Mouse (Mus musculus) forebrain, postnatal 0 days (tissue): ENCODE results near the gene Itgb3bp. TPM values are rescaled to one million over a fixed set of nuclear protein-coding genes. Genes with fewer than 3 reads are reported as not detected.

Source experiments
- ATAC-seq: fragments of 200-750 bp; cut with Nextera tagmentation; 2 replicates; pipeline ENCODE4 v1.8.0; 2017; ENCODE audit warnings: mild to moderate bottlenecking, moderate library complexity
- DNase-seq: peaks from one replicate; pipeline ENCODE4 v3.0.0-alpha.2; 2015
- H3K27ac ChIP-seq: fragments of 300-500 bp; sonication (generic); 2 replicates; pipeline ENCODE4 v1.5.1; 2014; ENCODE audit warnings: low read depth, mild to moderate bottlenecking, antibody characterized with exemption, low read length, moderate library complexity, mixed read lengths
- H3K27me3 ChIP-seq: fragments of 300-500 bp; sonication (generic); 2 replicates; pipeline ENCODE4 v1.6.1; 2014; ENCODE audit warnings: mild to moderate bottlenecking, low read length, mixed read lengths; ENCODE audit not compliant: insufficient read depth
- H3K36me3 ChIP-seq: fragments of 300-500 bp; sonication (generic); 2 replicates; pipeline ENCODE4 v1.6.1; 2014; ENCODE audit warnings: mild to moderate bottlenecking, moderate library complexity; ENCODE audit not compliant: insufficient read depth
- H3K4me1 ChIP-seq: fragments of 300-500 bp; sonication (generic); 2 replicates; pipeline ENCODE4 v1.6.1; 2014; ENCODE audit warnings: antibody characterized with exemption; ENCODE audit not compliant: insufficient read depth
- H3K4me2 ChIP-seq: fragments of 300-500 bp; sonication (generic); 2 replicates; pipeline ENCODE4 v1.6.1; 2014; ENCODE audit warnings: low read depth, mild to moderate bottlenecking, moderate library complexity
- H3K4me3 ChIP-seq: fragments of 300-500 bp; sonication (generic); 2 replicates; pipeline ENCODE4 v1.5.1; 2014; ENCODE audit warnings: low read depth, low read length, mixed read lengths
- H3K9ac ChIP-seq: fragments of 300-500 bp; sonication (generic); 2 replicates; pipeline ENCODE4 v1.6.1; 2014; ENCODE audit warnings: mild to moderate bottlenecking
- H3K9me3 ChIP-seq: fragments of 300-500 bp; sonication (generic); 2 replicates; pipeline ENCODE4 v1.6.1; 2016; ENCODE audit warnings: low read length
- CTCF ChIP-seq: sonication (generic); IDR thresholded peaks from 2 replicates; pipeline ENCODE4 v1.5.1; 2016; ENCODE audit warnings: antibody characterized with exemption, control low read depth, low read depth
- WGBS: fragments of 180-500 bp; shearing (Covaris S2); extraction: QIAGEN DNeasy Blood & Tissue Kit; methylation state at CpG from one replicate; pipeline ENCODE4 v1.1.7; 2014; 5-methylcytosine and 5-hydroxymethylcytosine counted together
- polyA plus RNA-seq: library from polyadenylated mRNA; unstranded; fragments of >200 nt; fragmentation: Nextera tagmentation; extraction: Ambion mirVana; gene quantifications from 2 replicates; pipeline ENCODE4 v1.2.1, GENCODE M21; 2015
- total RNA-seq: library from RNA; depleted of rRNA; stranded (reverse); fragments of >200 nt; gene quantifications from 2 replicates; pipeline ENCODE4 v1.2.3, GENCODE M21; 2014

Itgb3bp gene
- total and polyA plus RNA-seq, 2 experiments from 2014 or later = 2.9 to 10.7 TPM

DNA sequence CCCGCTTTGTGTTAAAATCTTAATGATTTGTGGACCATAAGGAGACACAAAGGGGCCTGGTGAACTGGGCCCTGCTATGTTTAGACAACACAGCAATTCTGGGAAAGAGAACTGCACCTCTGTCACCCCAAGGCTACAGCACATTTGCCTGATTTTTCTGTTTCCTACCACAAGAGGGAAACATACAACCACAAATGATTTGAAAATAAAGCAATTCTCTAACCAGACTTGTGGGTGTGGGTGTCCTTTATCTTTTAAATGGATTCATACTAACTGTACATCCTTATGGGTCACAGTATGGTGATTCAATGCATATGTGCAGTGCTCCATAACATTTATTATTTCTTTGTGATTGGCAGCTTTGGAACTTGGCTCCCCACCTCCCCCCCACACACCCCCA is 17.6 kb upstream of the Itgb3bp start:
- Histone ChIP-seq H3K27ac (no peak overlapping the region), H3K4me2 (no peak overlapping the region), H3K36me3 (no peaks in the 10 kb centered on the region), H3K4me3 (no peak overlapping the region), H3K9ac (no peak overlapping the region), H3K27me3 (no peaks in the 10 kb centered on the region), H3K9me3 (no peaks in the 10 kb centered on the region), H3K4me1 (no peaks in the 10 kb centered on the region)
- WGBS = 81% methylated on average over 1 of the region's 1 CpGs
- DNase-seq = peak; percentile 67
- ATAC-seq = peak; percentile 55
- peak; percentile 77 for TF ChIP-seq CTCF

GRCm38 (mm10) chr4:99946516-99946915 is 16.9 kb upstream of the Itgb3bp start:
- H3K9ac ChIP-seq = no peak overlapping the region
- DNase-seq = no peak
- TF ChIP-seq CTCF = no peak

DNA sequence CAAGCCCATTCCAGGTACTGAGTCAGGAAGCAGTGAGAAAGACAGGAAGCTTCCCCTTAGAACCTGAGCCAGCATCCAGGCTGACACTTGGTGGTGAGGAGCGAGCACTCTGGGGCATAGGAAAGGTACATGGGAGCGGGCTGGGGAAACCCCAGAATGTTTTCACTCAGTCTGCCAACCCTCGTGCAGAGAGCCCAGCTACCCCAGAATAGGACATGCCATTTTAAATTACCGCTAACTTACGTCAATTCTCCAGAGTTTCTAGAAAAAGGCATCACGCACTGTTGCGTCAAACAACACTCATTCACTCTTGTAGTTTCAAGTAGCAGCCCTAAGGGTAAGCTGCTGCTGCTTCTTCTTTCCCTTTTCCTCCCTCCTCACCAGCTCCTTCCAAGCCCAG is 15.4 kb upstream of the Itgb3bp start:
- WGBS = 92% methylated on average over 7 of the region's 7 CpGs
- ATAC-seq = no peak

More at GRCm38 (mm10) chr4:99946516-99946915, 16.9 kb upstream of the Itgb3bp start:
- 92% methylated on average over 2 of the region's 2 CpGs for WGBS
- no peak for ATAC-seq
- H3K27ac ChIP-seq = no peak overlapping the region
- no peaks in the 10 kb centered on the region for H3K27me3 ChIP-seq
- no peak overlapping the region for H3K4me3 ChIP-seq
- no peaks in the 10 kb centered on the region for H3K4me1 ChIP-seq
- H3K9me3 ChIP-seq = no peaks in the 10 kb centered on the region
- H3K4me2 ChIP-seq = no peak overlapping the region
- no peaks in the 10 kb centered on the region for H3K36me3 ChIP-seq

DNA sequence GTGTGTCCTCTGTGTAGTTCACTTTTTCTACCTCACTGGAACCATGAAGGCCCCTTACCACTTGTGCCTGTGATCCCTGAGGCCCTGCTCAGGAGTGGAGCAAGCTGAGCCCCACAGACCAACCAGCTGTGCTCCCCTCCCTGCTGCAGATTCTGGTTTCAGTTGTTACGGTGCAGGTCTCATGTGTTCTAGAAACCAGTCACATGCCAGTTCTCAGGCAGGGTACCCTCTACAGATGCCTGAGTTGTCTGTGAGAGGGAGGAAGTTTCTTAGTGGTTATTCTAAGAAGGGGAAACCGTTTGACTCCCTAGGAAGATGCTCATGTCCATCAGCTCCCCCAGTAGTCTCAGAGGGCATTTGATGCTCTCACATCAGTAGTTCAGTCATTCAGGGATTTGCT is 15.0 kb upstream of the Itgb3bp start:
- H3K4me3 ChIP-seq = no peak overlapping the region
- H3K36me3 ChIP-seq = no peaks in the 10 kb centered on the region
- TF ChIP-seq CTCF = no peak

More for the DNA sequence above, 15.4 kb upstream of the Itgb3bp start:
- no peak overlapping the region for H3K4me3 ChIP-seq
- H3K9me3 ChIP-seq = no peaks in the 10 kb centered on the region
- H3K4me1 ChIP-seq = no peaks in the 10 kb centered on the region
- no peaks in the 10 kb centered on the region for H3K36me3 ChIP-seq
- no peak overlapping the region for H3K9ac ChIP-seq
- no peak for DNase-seq
- no peaks in the 10 kb centered on the region for H3K27me3 ChIP-seq
- no peak overlapping the region for H3K4me2 ChIP-seq
- H3K27ac ChIP-seq = no peak overlapping the region
- TF ChIP-seq CTCF = no peak

DNA sequence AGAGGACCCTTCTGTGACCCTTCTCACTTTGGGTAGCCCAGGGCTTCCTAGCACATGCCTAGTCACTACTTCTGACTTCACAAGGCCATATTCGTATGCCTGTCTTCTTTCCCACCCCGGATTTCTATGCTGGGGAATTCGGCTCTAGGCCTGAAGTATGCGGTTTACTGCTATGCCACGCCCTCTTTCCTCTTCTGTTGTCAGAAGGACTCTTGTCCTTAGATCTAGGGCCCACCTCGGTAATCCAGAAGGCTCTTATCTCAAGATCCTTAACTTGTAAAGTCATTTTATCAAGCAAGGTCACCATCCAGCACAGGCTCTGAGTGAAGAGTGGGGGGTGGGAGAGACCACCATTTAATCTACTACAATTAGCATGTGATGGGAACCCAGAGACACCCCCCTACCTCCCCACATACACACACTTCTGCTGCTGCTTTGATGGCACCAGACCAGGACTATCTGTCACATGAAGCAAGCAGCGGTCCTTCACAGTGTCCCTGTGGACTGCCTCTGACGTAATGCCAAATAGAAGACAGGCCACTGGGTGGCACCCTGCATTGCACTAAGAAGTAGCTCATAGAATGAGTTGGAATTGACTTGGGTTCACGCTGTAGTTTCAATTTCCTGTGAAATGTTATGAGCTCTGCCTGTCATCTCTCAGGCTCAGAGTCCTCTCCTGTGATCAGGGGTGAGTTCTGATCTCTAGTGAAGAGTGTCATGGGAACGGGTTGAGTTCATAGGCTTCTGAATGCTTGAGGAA is 12.2 kb upstream of the Itgb3bp start:
- TF ChIP-seq CTCF = peak; percentile 40
- no peaks in the 10 kb centered on the region for H3K27me3 ChIP-seq
- no peak overlapping the region for H3K27ac ChIP-seq
- DNase-seq (no peak), ATAC-seq (no peak)
- H3K4me1 ChIP-seq = no peaks in the 10 kb centered on the region
- H3K4me3 ChIP-seq = no peak overlapping the region
- no peaks in the 10 kb centered on the region for H3K36me3 ChIP-seq
- H3K9ac ChIP-seq = no peak overlapping the region
- WGBS = 82% methylated on average over 10 of the region's 10 CpGs
- H3K9me3 ChIP-seq = no peaks in the 10 kb centered on the region
- H3K4me2 ChIP-seq = no peak overlapping the region

More for the DNA sequence above, 15.0 kb upstream of the Itgb3bp start:
- no peak overlapping the region for H3K4me2 ChIP-seq
- no peaks in the 10 kb centered on the region for H3K4me1 ChIP-seq
- H3K27me3 ChIP-seq = no peaks in the 10 kb centered on the region
- 78% methylated on average over 2 of the region's 2 CpGs for WGBS
- ATAC-seq (no peak), DNase-seq (no peak)
- no peak overlapping the region for H3K9ac ChIP-seq
- no peak overlapping the region for H3K27ac ChIP-seq
- H3K9me3 ChIP-seq = no peaks in the 10 kb centered on the region

- DNase-seq (no peak), ATAC-seq (no peak)
- WGBS = 49% methylated on average over 16 of the region's 16 CpGs
- H3K9ac ChIP-seq = no peak overlapping the region
- TF ChIP-seq CTCF = no peak
- no peaks in the 10 kb centered on the region for H3K4me1 ChIP-seq
- H3K4me2 ChIP-seq = no peak overlapping the region
- no peaks in the 10 kb centered on the region for H3K9me3 ChIP-seq
- no peak overlapping the region for H3K4me3 ChIP-seq
- H3K36me3 ChIP-seq = no peaks in the 10 kb centered on the region
- no peak overlapping the region for H3K27ac ChIP-seq
- H3K27me3 ChIP-seq = no peaks in the 10 kb centered on the region
Measured at GRCm38 (mm10) chr4:99939711-99940505, 10.3 kb upstream of the Itgb3bp start.

DNA sequence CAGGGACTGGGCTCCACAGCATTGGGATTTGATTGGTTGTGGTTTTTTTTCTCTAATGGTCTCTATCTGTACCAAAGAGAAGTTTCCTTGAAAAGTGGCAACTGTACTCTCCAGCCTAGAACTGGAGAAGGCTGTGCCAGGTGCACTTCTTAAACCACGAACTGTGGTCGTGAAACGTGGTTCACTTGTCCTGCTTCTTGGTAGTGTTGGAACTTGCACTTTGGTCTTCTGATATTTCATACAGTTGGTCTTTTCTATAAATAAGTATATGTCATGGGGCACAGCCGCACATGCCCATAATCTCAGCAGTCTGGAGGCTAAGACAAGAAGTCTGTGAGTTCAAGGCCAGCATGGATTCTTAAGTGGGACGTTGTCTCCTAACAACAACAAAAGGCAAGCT is 6.7 kb upstream of the Itgb3bp start:
- WGBS = 94% methylated on average over 5 of the region's 5 CpGs
- no peak overlapping the region for H3K27ac ChIP-seq
- no peak for ATAC-seq

More for the DNA sequence above, 6.7 kb upstream of the Itgb3bp start:
- TF ChIP-seq CTCF = no peak
- H3K36me3 ChIP-seq = no peaks in the 10 kb centered on the region
- no peaks in the 10 kb centered on the region for H3K9me3 ChIP-seq
- H3K4me2 ChIP-seq = no peak overlapping the region
- no peaks in the 10 kb centered on the region for H3K4me1 ChIP-seq
- no peak overlapping the region for H3K9ac ChIP-seq
- H3K27me3 ChIP-seq = no peaks in the 10 kb centered on the region
- H3K4me3 ChIP-seq = no peak overlapping the region
- no peak for DNase-seq
